Mouse (Mus musculus): ENCODE measurements around the gene Cd164l2. TPM values are rescaled to one million over a fixed set of nuclear protein-coding genes. Genes with fewer than 3 reads are reported as not detected.

Gene Cd164l2
- polyA plus RNA-seq, 1 experiment from 2014 or later = 1.9 TPM

DNA sequence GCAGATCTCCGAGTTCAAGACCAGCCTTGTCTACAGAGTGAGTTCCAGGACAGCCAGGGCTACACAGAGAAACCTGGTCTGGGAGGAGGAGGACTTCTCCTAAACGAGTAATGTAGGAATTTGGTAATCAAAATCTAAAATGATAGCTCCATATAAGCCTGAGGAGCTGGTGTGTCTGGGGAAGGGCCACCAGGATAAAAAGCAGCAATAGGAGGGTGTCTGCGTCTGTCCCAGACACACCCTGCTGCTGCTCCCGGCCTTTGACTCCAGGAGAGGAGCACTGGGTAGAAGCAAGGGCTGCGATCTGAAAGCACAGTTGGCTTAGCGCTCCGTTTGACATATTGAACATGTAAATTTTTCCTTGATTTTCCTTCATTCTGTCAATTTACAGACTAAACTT lies 36.7 kb upstream of the Cd164l2 start:
- Histone ChIP-seq H3K36me3 (ENCODE audit: control insufficient read depth, insufficient read depth, low read length) (peaks cover 30% of the 10 kb centered on the region), H3K9me3 (ENCODE audit: control insufficient read depth, low read length) (no peaks in the 10 kb centered on the region), H3K27ac (ENCODE audit: low read depth) (peak overlapping the region; percentile 57; the same call in 1 of the 2 replicates), H3K4me3 (ENCODE audit: low read depth, low read length) (no peak overlapping the region), H3K27me3 (replicated peaks; ENCODE audit: control insufficient read depth, insufficient read depth, low read length) (no peaks in the 10 kb centered on the region), H3K9ac (ENCODE audit: low read length) (no peak overlapping the region), H3K4me1 (replicated peaks; ENCODE audit: control insufficient read depth, insufficient read depth, low read length) (peaks cover 45% of the 10 kb centered on the region), H3K4me2 (ENCODE audit: low read length) (no peak overlapping the region)
- 59% methylated on average over 7 of the region's 7 CpGs for WGBS
- DNase-seq (ENCODE audit: low spot score) (no peak), ATAC-seq (replicated peaks; ENCODE audit: low FRiP score, low TSS enrichment, low read depth) (no peak)

GRCm38 (mm10) chr4:133175998-133176760 lies 35.8 kb upstream of the Cd164l2 start:
- H3K27ac ChIP-seq (ENCODE audit: low read depth) = peak overlapping the region; percentile 57
- ATAC-seq (replicated peaks; ENCODE audit: low FRiP score, low TSS enrichment, low read depth) (no peak), DNase-seq (ENCODE audit: low spot score) (no peak)

GRCm38 (mm10) chr4:133176761-133177403 lies 35.0 kb upstream of the Cd164l2 start:
- H3K9ac ChIP-seq (ENCODE audit: low read length) = no peak overlapping the region
- no peaks in the 10 kb centered on the region for H3K27me3 ChIP-seq (replicated peaks; ENCODE audit: control insufficient read depth, insufficient read depth, low read length)
- H3K36me3 ChIP-seq (ENCODE audit: control insufficient read depth, insufficient read depth, low read length) = peaks cover 45% of the 10 kb centered on the region
- no peak overlapping the region for H3K4me3 ChIP-seq (ENCODE audit: low read depth, low read length)
- no peak overlapping the region for H3K4me2 ChIP-seq (ENCODE audit: low read length)
- H3K9me3 ChIP-seq (ENCODE audit: control insufficient read depth, low read length) = no peaks in the 10 kb centered on the region
- DNase-seq (ENCODE audit: low spot score) = no peak
- peaks cover 37% of the 10 kb centered on the region for H3K4me1 ChIP-seq (replicated peaks; ENCODE audit: control insufficient read depth, insufficient read depth, low read length)
- peak overlapping the region; percentile 57; the same call in 1 of the 2 replicates for H3K27ac ChIP-seq (ENCODE audit: low read depth)
- WGBS = 73% methylated on average over 18 of the region's 18 CpGs
- no peak for ATAC-seq (replicated peaks; ENCODE audit: low FRiP score, low TSS enrichment, low read depth)

More at GRCm38 (mm10) chr4:133175998-133176760, 35.8 kb upstream of the Cd164l2 start:
- Histone ChIP-seq H3K4me3 (ENCODE audit: low read depth, low read length) (no peak overlapping the region), H3K27me3 (replicated peaks; ENCODE audit: control insufficient read depth, insufficient read depth, low read length) (no peaks in the 10 kb centered on the region), H3K9me3 (ENCODE audit: control insufficient read depth, low read length) (no peaks in the 10 kb centered on the region), H3K4me2 (ENCODE audit: low read length) (no peak overlapping the region), H3K4me1 (replicated peaks; ENCODE audit: control insufficient read depth, insufficient read depth, low read length) (peaks cover 40% of the 10 kb centered on the region), H3K36me3 (ENCODE audit: control insufficient read depth, insufficient read depth, low read length) (peaks cover 39% of the 10 kb centered on the region), H3K9ac (ENCODE audit: low read length) (no peak overlapping the region)
- 31% methylated on average over 14 of the region's 14 CpGs for WGBS

- DNase-seq (ENCODE audit: low spot score) (no peak), ATAC-seq (replicated peaks; ENCODE audit: low FRiP score, low TSS enrichment, low read depth) (no peak)
- H3K9ac ChIP-seq (ENCODE audit: low read length) = no peak overlapping the region
- peaks cover 56% of the 10 kb centered on the region for H3K36me3 ChIP-seq (ENCODE audit: control insufficient read depth, insufficient read depth, low read length)
- no peaks in the 10 kb centered on the region for H3K9me3 ChIP-seq (ENCODE audit: control insufficient read depth, low read length)
- H3K4me1 ChIP-seq (replicated peaks; ENCODE audit: control insufficient read depth, insufficient read depth, low read length) = peaks cover 36% of the 10 kb centered on the region
- no peak overlapping the region for H3K27ac ChIP-seq (ENCODE audit: low read depth)
- H3K4me2 ChIP-seq (ENCODE audit: low read length) = no peak overlapping the region
- 80% methylated on average over 5 of the region's 5 CpGs for WGBS
- no peak overlapping the region for H3K4me3 ChIP-seq (ENCODE audit: low read depth, low read length)
- no peaks in the 10 kb centered on the region for H3K27me3 ChIP-seq (replicated peaks; ENCODE audit: control insufficient read depth, insufficient read depth, low read length)
These were observed 33.6 kb upstream of the Cd164l2 start for GRCm38 (mm10) chr4:133178305-133178704.

- DNase-seq (ENCODE audit: low spot score) (no peak), ATAC-seq (replicated peaks; ENCODE audit: low FRiP score, low TSS enrichment, low read depth) (no peak)
- Histone ChIP-seq H3K4me3 (ENCODE audit: low read depth, low read length) (no peak overlapping the region), H3K4me1 (replicated peaks; ENCODE audit: control insufficient read depth, insufficient read depth, low read length) (peaks cover 39% of the 10 kb centered on the region), H3K27me3 (replicated peaks; ENCODE audit: control insufficient read depth, insufficient read depth, low read length) (no peaks in the 10 kb centered on the region), H3K27ac (ENCODE audit: low read depth) (no peak overlapping the region), H3K4me2 (ENCODE audit: low read length) (no peak overlapping the region), H3K9ac (ENCODE audit: low read length) (no peak overlapping the region), H3K9me3 (ENCODE audit: control insufficient read depth, low read length) (no peaks in the 10 kb centered on the region), H3K36me3 (ENCODE audit: control insufficient read depth, insufficient read depth, low read length) (peaks cover 56% of the 10 kb centered on the region)
- WGBS = 93% methylated on average over 7 of the region's 7 CpGs
These were observed 32.7 kb upstream of the Cd164l2 start for GRCm38 (mm10) chr4:133179258-133179657.

DNA sequence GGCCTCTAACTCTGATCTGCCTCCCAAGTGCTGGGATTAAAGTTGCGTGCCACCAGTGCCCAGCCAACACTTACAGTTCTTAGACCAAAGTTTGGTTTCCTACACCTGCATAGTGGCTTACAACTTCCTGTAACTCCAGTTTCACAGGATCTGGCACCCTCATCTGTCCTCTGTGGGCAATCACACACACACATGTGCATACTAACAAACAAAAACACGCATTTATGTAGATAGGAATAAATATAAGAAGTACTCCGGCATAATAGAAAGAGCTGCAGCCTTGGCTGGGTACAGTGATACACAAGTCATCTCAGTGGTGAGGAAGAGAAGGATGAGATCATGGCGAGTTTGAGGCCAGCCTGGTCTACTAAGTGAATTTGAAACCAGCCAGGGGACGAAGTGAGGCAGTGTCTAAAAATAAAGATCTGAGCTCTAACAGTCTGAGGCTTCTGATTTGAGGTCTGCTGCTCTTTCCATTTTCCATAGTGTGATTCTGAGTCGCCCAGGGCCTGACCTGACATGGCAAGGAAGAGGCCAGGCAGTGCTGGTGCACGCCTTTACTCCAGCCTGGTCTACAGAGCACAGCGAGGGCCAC lies 29.4 kb upstream of the Cd164l2 start:
- 89% methylated on average over 8 of the region's 8 CpGs for WGBS
- ATAC-seq (replicated peaks; ENCODE audit: low FRiP score, low TSS enrichment, low read depth) = no peak
- H3K27me3 ChIP-seq (replicated peaks; ENCODE audit: control insufficient read depth, insufficient read depth, low read length) = no peaks in the 10 kb centered on the region
- H3K9ac ChIP-seq (ENCODE audit: low read length) = no peak overlapping the region
- H3K4me2 ChIP-seq (ENCODE audit: low read length) = no peak overlapping the region
- no peaks in the 10 kb centered on the region for H3K9me3 ChIP-seq (ENCODE audit: control insufficient read depth, low read length)
- no peak for DNase-seq (ENCODE audit: low spot score)
- H3K27ac ChIP-seq (ENCODE audit: low read depth) = no peak overlapping the region
- H3K4me3 ChIP-seq (ENCODE audit: low read depth, low read length) = no peak overlapping the region
- H3K36me3 ChIP-seq (ENCODE audit: control insufficient read depth, insufficient read depth, low read length) = peaks cover 77% of the 10 kb centered on the region
- peaks cover 30% of the 10 kb centered on the region for H3K4me1 ChIP-seq (replicated peaks; ENCODE audit: control insufficient read depth, insufficient read depth, low read length)

- peak overlapping the region; percentile 89 for H3K27ac ChIP-seq (ENCODE audit: low read depth)
- H3K4me1 ChIP-seq (replicated peaks; ENCODE audit: control insufficient read depth, insufficient read depth, low read length) = peaks cover 30% of the 10 kb centered on the region
- 53% methylated on average over 14 of the region's 14 CpGs for WGBS
- ATAC-seq (replicated peaks; ENCODE audit: low FRiP score, low TSS enrichment, low read depth) (no peak), DNase-seq (ENCODE audit: low spot score) (no peak)
- H3K27me3 ChIP-seq (replicated peaks; ENCODE audit: control insufficient read depth, insufficient read depth, low read length) = no peaks in the 10 kb centered on the region
- no peak overlapping the region for H3K4me2 ChIP-seq (ENCODE audit: low read length)
- peaks cover 77% of the 10 kb centered on the region for H3K36me3 ChIP-seq (ENCODE audit: control insufficient read depth, insufficient read depth, low read length)
- no peaks in the 10 kb centered on the region for H3K9me3 ChIP-seq (ENCODE audit: control insufficient read depth, low read length)
- no peak overlapping the region for H3K9ac ChIP-seq (ENCODE audit: low read length)
- no peak overlapping the region for H3K4me3 ChIP-seq (ENCODE audit: low read depth, low read length)
These were observed 27.7 kb upstream of the Cd164l2 start for GRCm38 (mm10) chr4:133184031-133184897.

Measured in intestine, embryonic 14.5 days (tissue).